Mouse (Mus musculus) neural tube, embryonic 15.5 days (tissue): Measurements from ENCODE around the gene Hist2h2aa1. TPM values are rescaled to one million over a fixed set of nuclear protein-coding genes. Genes with fewer than 3 reads are reported as not detected.
A peak's percentile ranks its signal among the peaks of the same experiment; 100 is the strongest.
"Not testable (repeated sequence)": the region's sequence is repeated elsewhere in the genome, so short reads cannot be mapped to it uniquely, and the experiment has no call there.

Source experiments
- ATAC-seq: fragments of 200-750 bp; cut with Nextera tagmentation; 2 replicates; pipeline ENCODE4 v1.8.0; 2017; ENCODE audit warnings: mild to moderate bottlenecking, moderate TSS enrichment, moderate library complexity; ENCODE audit not compliant: low FRiP score
- H3K27ac ChIP-seq: fragments of 300-500 bp; sonication (generic); replicated peaks from 2 replicates; pipeline ENCODE4 v1.5.1; 2015; ENCODE audit warnings: mild to moderate bottlenecking, inconsistent platforms
- H3K27me3 ChIP-seq: fragments of 300-500 bp; sonication (generic); replicated peaks from 2 replicates; pipeline ENCODE4 v1.6.1; 2015; ENCODE audit warnings: inconsistent platforms
- H3K36me3 ChIP-seq: fragments of 300-500 bp; sonication (generic); 2 replicates; pipeline ENCODE4 v1.6.1; 2015; ENCODE audit warnings: inconsistent platforms
- H3K4me1 ChIP-seq: fragments of 300-500 bp; sonication (generic); 2 replicates; pipeline ENCODE4 v1.6.1; 2015; ENCODE audit warnings: inconsistent platforms
- H3K4me2 ChIP-seq: fragments of 300-500 bp; sonication (generic); 2 replicates; pipeline ENCODE4 v1.6.1; 2015; ENCODE audit warnings: inconsistent platforms, mild to moderate bottlenecking, moderate library complexity
- H3K4me3 ChIP-seq: fragments of 300-500 bp; sonication (generic); replicated peaks from 2 replicates; pipeline ENCODE4 v1.5.1; 2015; ENCODE audit warnings: mild to moderate bottlenecking, inconsistent platforms
- H3K9ac ChIP-seq: fragments of 300-500 bp; sonication (generic); replicated peaks from 2 replicates; pipeline ENCODE4 v1.6.1; 2015; ENCODE audit warnings: mild to moderate bottlenecking, inconsistent platforms
- H3K9me3 ChIP-seq: fragments of 300-500 bp; sonication (generic); replicated peaks from 2 replicates; pipeline ENCODE4 v1.6.1; 2016; ENCODE audit warnings: inconsistent platforms
- WGBS: fragments of 180-500 bp; shearing (Covaris S2); methylation state at CpG from one replicate; pipeline ENCODE4 v1.1.7; 2015; ENCODE audit warnings: mixed read lengths; 5-methylcytosine and 5-hydroxymethylcytosine counted together
- polyA plus RNA-seq: library from polyadenylated mRNA; unstranded; fragments of >200 nt; fragmentation: Nextera tagmentation; extraction: Ambion mirVana; gene quantifications from 2 replicates; pipeline ENCODE4 v1.2.1, GENCODE M21; 2015

Gene Hist2h2aa1
- polyA plus RNA-seq, 1 experiment from 2014 or later: 14.3 TPM

DNA sequence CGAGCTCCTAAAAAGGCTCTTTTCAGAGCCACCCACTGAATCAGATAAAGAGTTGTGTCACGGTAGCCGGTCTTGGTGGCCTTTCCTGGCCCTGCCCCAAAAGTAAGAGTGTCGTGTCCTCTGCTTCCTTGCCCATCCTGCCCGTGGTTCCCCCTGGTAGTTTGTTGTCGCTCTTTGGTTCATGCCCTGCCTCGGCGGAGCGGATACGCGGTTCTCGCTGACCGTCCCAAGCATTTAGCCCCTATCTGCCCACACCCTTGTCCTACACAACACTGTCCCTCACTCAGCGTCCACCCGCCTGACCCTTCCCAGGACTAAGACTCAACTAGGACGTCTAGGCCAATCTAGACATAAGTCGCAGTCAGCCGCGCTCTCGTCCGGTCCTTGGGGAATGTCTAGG is 721 bp downstream of the Hist2h2aa1 start:
- Histone ChIP-seq H3K4me1 (peaks cover 19% of the 10 kb centered on the region), H3K4me3 (peak overlapping the region; percentile 34), H3K27ac (peak overlapping the region; percentile 72; the same call in 1 of the 2 replicates), H3K4me2 (peak overlapping the region; percentile 44)
- ATAC-seq: peak; percentile 37
- 0% methylated on average over 10 of the region's 21 CpGs for WGBS
- H3K9ac ChIP-seq, H3K27me3 ChIP-seq, H3K36me3 ChIP-seq, H3K9me3 ChIP-seq: not testable (repeated sequence)

DNA sequence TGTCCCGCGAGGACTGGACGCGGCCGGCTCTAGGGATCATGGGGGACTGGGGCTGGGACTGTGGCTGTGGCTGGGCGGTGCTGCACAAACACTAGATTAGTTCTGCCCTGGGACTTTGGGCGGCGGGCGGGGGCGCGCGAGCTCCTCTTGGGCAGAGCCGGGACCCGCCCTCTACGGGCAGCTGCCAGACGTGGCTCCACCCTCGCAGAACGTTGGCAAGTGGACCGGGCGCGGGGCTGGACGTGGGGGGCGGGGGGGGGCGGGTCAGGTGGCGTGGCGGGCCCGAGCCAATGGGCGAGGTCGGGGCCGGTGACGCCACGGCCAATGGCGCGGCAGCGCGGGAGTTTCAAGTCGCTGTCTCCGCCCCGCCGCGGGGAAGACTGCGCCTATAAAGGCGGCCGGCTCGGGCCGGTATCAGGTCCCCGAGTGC is 1.1 kb downstream of the Hist2h2aa1 start, which contains the start of gene Hist2h3c1:
Gene Hist2h3c1, plus strand, starts transcription at position 259 of the 430 bp plus-strand sequence.
- peak within 1 kb of the TSS; percentile 72; the same call in 1 of the 2 replicates for H3K27ac ChIP-seq
- peak within 1 kb of the TSS; percentile 50 for H3K4me2 ChIP-seq
- no CpG with 5 or more reads among the region's 47 CpGs for WGBS
- 0 out of 2 replicates have a peak within 1 kb of the TSS, but pooled peaks have one; percentile 2 for H3K9ac ChIP-seq
- H3K4me3 ChIP-seq: peak within 1 kb of the TSS; percentile 34
- ATAC-seq: peak; percentile 89
- H3K27me3 ChIP-seq, H3K9me3 ChIP-seq, H3K36me3 ChIP-seq: not testable (repeated sequence)
- peaks cover 18% of the 10 kb centered on the region for H3K4me1 ChIP-seq

DNA sequence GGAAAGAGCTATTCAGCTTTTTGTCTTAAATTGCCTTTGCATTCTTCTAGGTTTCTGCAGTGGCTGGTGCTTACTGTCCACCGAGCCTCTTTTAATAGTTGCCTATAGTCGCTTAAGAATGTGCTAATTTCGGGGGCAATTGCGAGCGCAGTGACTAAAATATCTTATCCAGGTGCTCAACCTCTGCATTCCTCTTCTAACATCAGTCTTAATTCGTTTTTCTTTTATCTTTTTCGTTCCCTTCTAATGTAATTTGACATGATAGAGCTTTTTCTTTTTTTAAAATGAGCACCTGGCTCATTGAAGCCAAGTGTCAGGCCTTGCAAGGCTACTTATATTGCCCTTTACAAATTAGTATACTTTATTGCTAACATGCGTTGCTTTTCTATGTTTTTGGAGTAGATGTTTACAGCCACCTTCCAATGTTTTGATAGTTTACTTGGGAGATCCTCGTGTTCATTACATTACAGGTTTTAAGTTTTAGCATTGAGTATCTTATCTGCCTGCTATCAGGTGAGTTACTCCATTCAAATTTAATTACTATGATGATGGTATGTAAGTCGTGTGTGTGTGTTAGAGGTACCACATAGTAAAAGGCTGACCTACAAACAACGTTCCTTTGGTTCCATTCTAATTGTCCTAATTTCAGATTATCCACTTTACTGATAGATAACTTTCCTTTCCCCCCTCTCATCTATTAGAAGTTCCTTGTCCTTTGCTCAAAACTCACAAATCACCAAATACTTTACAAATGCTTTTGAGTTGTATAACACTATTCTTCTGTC is 2.3 kb downstream of the Hist2h2aa1 start:
- Histone ChIP-seq H3K9ac (0 out of 2 replicates have a peak overlapping the region, but pooled peaks have one; percentile 2), H3K4me1 (peaks cover 18% of the 10 kb centered on the region), H3K9me3 (no peaks in the 10 kb centered on the region), H3K27ac (no peak overlapping the region), H3K4me2 (peak overlapping the region; percentile 50), H3K27me3 (no peaks in the 10 kb centered on the region), H3K4me3 (peak overlapping the region; percentile 23; the same call in 1 of the 2 replicates), H3K36me3 (no peaks in the 10 kb centered on the region)
- ATAC-seq: no peak
- 7% methylated on average over 11 of the region's 11 CpGs for WGBS

DNA sequence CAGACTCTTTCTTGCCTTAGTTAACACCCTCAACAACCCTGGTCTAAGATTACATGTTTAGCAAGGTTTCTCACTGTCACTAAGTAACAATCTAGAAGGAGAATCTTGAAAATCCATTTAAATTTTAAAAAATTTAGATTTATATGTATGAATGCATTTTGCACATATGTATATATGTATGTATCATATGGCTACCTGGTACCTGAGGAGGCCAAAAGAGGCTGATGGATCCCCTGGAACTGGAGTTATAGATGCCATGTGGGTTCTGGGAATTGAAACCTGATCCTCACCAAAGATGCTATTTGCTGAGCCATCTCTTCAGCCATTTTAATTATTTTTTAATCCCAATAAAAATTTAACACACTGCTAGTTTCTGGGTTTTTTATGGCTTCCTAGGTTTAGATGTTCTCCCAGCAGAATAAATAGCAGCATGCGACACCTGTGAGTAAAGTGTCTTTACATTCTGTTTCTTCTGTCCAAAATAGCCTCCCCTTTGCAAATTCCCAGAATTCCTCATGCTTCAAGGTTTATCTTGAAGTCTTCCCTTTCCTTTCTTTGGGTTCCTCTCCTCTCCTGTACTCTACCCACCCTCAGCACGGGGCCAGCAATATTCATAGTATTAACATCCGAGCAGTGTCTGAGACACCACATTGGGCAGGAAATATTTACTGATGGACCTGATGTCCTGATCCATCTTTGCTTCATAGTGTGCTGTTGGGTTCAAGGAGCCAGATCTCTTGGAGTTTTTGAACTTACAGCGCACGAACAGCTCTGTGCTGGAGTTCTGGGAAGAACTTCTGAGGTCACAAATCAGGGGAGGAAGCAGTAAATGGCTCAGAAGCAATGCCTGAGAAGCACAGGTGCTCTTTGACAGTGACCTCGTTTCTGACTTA is 3.1 kb downstream of the Hist2h2aa1 start:
- H3K4me2 ChIP-seq: peak overlapping the region; percentile 50
- WGBS: 48% methylated on average over 6 of the region's 6 CpGs

DNA sequence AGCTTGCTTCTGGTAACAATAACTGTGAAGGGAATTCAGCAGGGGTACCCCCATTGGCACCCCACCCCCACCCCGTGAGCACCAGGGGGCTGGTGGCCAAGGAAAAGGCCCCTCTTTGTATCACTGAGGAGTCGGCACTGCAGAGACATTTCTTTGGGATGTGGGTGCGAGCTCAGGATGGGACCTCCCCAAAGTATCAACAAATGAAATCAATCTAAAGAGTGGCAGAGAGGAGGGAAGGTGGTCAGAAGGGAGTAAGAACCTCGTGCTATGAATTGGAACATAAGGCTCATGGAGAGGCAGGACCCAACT is 3.7 kb downstream of the Hist2h2aa1 start:
- WGBS: 50% methylated on average over 4 of the region's 4 CpGs
- Histone ChIP-seq H3K27me3 (no peaks in the 10 kb centered on the region), H3K9me3 (no peaks in the 10 kb centered on the region), H3K9ac (no peak overlapping the region), H3K4me2 (0 out of 2 replicates have a peak overlapping the region, but pooled peaks have one; percentile 50), H3K4me1 (peaks cover 13% of the 10 kb centered on the region), H3K4me3 (no peak overlapping the region), H3K27ac (no peak overlapping the region), H3K36me3 (no peaks in the 10 kb centered on the region)
- no peak for ATAC-seq

More for the DNA sequence above, 3.1 kb downstream of the Hist2h2aa1 start:
- Histone ChIP-seq H3K27ac (no peak overlapping the region), H3K36me3 (no peaks in the 10 kb centered on the region), H3K4me1 (peaks cover 18% of the 10 kb centered on the region), H3K9me3 (no peaks in the 10 kb centered on the region), H3K9ac (no peak overlapping the region), H3K27me3 (no peaks in the 10 kb centered on the region), H3K4me3 (no peak overlapping the region)
- ATAC-seq: no peak

DNA sequence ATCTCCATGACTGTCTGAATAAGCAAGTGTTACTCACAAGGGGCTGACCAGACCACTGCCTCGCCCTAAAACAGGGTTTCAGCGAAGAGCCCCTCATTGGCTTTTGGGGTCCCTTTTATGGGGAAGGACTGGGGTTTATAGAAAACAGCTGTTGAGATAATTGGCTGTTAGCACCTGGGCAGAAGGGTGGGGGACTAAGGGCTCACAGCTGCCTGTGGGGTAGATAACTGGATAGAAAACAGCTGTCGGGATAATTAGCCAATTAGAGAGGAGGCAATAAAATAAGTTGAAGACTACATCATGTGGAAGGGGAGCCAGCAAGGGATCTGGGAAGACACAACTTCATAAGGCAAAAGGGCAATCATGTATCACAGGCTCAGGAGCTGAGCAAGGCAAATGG is 5.6 kb downstream of the Hist2h2aa1 start:
- 58% methylated on average over 3 of the region's 3 CpGs for WGBS
- H3K27ac ChIP-seq: no peak overlapping the region
- H3K27me3 ChIP-seq: no peaks in the 10 kb centered on the region
- H3K4me2 ChIP-seq: no peak overlapping the region
- H3K9ac ChIP-seq: no peak overlapping the region
- H3K36me3 ChIP-seq: no peaks in the 10 kb centered on the region
- H3K4me3 ChIP-seq: no peak overlapping the region
- ATAC-seq: no peak
- H3K9me3 ChIP-seq: no peaks in the 10 kb centered on the region
- peaks cover 5% of the 10 kb centered on the region for H3K4me1 ChIP-seq

DNA sequence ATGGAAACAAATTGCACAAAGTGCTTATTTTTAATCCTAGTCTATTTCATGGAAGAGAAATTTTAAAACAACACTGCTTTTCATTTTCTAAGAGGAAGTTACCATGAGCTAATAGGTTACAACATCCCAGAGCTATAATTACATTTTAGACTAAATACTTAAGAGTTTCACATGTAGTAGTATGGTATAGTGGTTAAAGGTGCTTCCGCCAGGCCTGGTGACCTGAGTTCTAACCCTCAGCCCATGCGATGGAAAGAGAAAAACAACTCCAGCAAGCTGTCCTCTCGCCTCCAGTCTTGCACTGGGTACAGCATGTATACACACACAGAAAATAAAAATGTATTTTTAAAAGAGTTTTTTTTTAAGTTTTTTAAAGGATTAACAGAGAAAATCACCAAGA is 6.5 kb downstream of the Hist2h2aa1 start:
- no peak overlapping the region for H3K27ac ChIP-seq
- no peaks in the 10 kb centered on the region for H3K36me3 ChIP-seq
- H3K4me1 ChIP-seq: peaks cover 5% of the 10 kb centered on the region
- H3K9ac ChIP-seq: no peak overlapping the region
- H3K27me3 ChIP-seq: no peaks in the 10 kb centered on the region
- 95% methylated on average over 3 of the region's 3 CpGs for WGBS
- ATAC-seq: no peak
- no peaks in the 10 kb centered on the region for H3K9me3 ChIP-seq
- no peak overlapping the region for H3K4me3 ChIP-seq
- no peak overlapping the region for H3K4me2 ChIP-seq

DNA sequence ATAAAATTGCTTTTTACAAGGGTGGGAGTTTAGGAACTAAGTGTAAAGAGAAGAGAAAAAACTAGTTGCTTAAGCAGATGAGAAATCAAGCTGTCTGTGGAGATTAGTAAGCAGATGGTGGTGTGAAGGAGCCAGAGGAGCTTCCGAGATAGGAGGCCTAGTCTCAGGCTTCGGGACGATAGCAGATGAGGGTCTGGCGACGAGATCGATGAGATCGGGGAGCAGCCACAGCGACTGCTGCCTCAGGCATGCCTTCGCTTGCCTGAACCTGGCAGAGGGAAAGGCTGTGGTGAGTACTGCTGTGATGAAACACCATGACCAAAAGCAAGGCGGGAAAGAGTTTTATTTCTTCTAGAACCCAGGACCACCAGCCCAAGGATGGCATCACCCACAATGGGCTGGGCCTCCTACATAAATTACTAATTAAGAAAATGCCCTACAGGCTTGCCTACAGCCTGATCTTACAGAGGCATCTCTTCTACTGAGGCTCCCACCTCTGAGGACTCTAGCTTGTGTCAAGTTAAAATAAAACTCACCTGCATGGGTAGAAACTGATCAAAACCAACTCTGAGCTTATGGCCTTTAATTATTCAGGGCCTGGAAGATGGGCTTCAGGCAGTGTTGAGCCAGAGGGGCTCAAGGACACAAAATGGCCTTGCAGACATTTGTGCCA is 9.5 kb downstream of the Hist2h2aa1 start:
- WGBS: 46% methylated on average over 10 of the region's 10 CpGs
- ATAC-seq: no peak
- Histone ChIP-seq H3K4me2 (no peak overlapping the region), H3K27ac (no peak overlapping the region), H3K9me3 (no peaks in the 10 kb centered on the region), H3K36me3 (no peaks in the 10 kb centered on the region), H3K4me1 (no peaks in the 10 kb centered on the region), H3K4me3 (no peak overlapping the region), H3K9ac (no peak overlapping the region), H3K27me3 (no peaks in the 10 kb centered on the region)

DNA sequence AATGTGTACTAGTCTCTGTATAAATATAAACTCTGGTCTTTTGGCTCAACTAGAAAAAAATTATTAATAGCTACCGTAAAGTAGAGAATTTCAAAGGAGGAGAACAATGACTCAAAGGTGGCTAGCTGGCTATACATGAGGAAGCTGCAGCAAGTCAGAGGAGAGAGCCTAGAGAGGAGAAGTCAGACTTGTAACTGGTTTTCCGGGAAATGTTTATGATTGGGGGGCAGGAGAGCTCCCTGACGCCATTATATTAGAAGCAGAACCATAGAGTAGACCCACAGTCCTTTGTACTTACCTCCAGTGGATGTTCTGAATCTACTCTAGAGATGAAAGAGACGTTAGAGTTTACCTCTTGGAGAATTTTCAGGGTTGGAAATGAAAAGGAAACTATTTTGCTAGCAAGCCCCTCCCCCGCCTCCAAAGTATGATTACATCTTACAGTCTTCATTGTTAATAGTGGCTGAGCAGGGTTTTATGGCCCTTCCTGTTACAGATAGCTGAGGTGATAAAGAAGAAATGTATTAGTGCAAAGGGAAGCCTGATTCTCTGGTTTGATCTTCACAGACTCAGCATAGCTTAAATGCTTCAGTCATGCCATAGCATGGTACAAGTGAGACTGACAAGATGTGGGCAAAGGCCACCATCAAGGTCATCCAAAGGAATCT is 10.8 kb downstream of the Hist2h2aa1 start:
- no peak overlapping the region for H3K9ac ChIP-seq
- no peaks in the 10 kb centered on the region for H3K9me3 ChIP-seq
- ATAC-seq: no peak
- no peak overlapping the region for H3K4me2 ChIP-seq
- H3K27me3 ChIP-seq: no peaks in the 10 kb centered on the region
- 83% methylated on average over 5 of the region's 5 CpGs for WGBS
- no peaks in the 10 kb centered on the region for H3K4me1 ChIP-seq
- no peak overlapping the region for H3K4me3 ChIP-seq
- H3K27ac ChIP-seq: no peak overlapping the region
- H3K36me3 ChIP-seq: no peaks in the 10 kb centered on the region

DNA sequence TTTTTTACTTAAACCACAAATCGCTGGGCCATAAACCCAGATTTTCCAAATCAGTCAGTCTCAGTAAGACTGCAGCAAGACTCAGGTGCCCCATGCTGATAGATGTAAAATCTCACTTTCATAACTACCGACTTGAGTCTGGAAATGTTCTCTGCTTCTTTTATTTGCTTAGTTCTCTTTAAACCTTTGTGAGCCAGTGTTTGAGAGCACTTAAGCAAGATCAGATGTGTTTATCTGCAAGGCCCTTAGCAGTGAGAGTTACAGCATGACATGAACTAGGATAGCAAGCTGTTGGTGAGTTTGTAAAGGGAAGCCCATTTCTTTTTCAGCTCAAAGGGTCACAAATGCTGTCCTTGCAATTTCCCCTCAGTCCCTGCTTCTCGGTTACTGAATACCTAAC is 11.9 kb downstream of the Hist2h2aa1 start:
- Histone ChIP-seq H3K4me3 (no peak overlapping the region), H3K9ac (no peak overlapping the region), H3K4me1 (peaks cover 10% of the 10 kb centered on the region), H3K4me2 (no peak overlapping the region), H3K27ac (no peak overlapping the region), H3K36me3 (no peaks in the 10 kb centered on the region), H3K27me3 (no peaks in the 10 kb centered on the region), H3K9me3 (no peaks in the 10 kb centered on the region)
- no peak for ATAC-seq
- 89% methylated on average over 3 of the region's 3 CpGs for WGBS

DNA sequence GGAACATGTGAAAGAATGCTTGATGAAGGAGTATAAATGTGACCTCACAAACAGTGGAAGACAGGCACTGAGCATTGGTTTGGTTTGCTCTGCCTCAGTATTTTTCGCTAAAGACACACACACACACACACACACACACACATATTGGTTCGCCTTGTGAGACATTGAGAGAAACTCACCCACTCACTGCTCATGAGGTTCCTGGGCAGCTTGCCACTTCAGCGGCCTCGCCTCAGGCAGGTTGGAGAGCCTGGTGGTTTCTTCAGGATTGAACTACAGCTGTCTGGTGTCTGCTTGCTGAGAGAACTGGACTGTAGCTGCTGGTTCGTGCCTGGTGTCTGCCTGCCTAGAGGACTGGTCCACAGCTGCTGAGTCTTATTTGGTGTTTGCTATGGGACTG is 14.9 kb downstream of the Hist2h2aa1 start:
- Histone ChIP-seq H3K9ac (no peak overlapping the region), H3K36me3 (no peaks in the 10 kb centered on the region), H3K4me3 (no peak overlapping the region), H3K27ac (no peak overlapping the region), H3K9me3 (no peaks in the 10 kb centered on the region), H3K27me3 (no peaks in the 10 kb centered on the region), H3K4me1 (peaks cover 25% of the 10 kb centered on the region), H3K4me2 (no peak overlapping the region)
- ATAC-seq: no peak
- WGBS: 96% methylated on average over 5 of the region's 5 CpGs
